Mouse (Mus musculus): ENCODE results near the gene Etl4.

Etl4 gene

DNA sequence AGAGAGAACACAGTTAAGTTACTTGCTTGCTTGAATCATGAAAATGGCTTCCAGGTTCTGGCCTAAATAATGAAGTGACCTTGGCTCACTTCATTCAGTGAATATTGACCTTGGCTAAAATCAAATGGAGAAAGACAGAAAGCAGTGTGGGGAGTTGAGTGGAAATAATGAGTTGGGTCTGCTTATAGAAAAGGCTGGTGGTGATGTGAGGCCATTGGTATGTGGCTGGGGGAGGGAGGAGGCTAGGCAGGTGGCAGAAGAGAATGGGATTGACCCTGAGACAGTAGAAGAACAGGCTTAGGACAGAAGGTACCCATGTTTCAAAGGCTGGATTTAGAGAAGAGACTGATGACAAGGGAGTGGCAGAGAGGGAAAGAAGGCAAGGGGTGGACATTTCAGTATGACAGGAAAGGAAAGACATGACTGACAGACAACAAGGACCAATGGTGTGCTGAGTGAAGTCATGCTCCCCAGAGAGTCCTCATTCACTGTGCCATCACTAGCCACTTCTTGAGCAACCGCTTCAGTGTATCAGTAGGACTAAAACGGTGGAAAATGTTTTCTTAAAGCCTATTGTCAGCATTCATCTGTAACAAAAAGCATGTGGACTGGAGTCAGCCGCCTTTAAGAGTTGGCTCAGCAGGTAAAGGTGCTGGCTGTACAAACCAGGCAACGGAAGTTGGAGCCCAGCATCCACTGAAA, 854.1 kb downstream of the Etl4 start:
- DNase-seq (ENCODE audit: low spot score) = no peak

DNA sequence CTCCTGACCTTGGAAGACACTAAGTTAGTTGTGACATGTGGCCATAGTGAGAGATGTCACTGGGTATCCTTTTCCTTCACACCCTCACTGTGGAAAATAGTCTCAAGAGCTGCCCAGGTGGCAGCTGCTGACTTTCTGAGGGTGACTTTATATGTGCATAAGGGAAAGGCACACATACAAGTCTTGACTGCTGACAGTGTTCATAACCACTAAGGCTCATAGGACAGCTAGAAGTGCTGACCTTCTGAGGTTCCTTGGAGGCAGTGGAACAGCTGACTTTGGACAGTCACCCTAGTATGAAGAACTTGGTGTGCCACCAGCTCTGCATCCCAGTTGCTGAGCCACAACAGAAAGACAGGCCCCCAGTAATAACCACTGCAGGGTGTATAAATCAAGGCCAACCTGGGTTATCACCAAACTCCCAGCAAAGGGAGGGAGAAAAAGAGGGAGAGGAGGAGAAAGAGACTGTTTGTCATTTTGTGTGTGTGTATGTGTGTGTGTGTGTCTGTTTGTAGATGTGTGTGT, 855.0 kb downstream of the Etl4 start:
- no peak for DNase-seq (ENCODE audit: low spot score)

- no peak for DNase-seq (ENCODE audit: low spot score)
Measured at GRCm38 (mm10) chr2:20768681-20769080, 859.1 kb downstream of the Etl4 start.

DNA sequence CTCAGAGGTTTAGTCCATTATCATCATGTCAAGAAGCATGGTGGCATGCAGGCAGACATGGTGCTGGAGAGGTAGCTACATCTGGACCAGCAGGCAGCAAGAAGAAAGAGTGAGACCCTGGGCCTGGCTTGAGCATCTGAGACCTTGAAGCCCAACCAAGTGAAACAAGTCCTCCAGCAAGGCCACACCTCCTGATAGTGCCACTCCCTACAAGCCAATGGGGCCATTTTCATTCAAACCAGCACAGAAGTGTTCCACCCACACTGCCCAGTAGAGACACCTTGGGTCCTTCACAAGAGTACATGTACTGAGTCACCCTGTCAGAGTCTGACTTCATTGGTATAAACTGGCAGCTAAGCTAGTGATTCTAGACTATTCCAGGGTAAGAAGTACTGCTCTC, 860.6 kb downstream of the Etl4 start:
- DNase-seq (ENCODE audit: low spot score) = no peak

GRCm38 (mm10) chr2:20774462-20774861, 864.9 kb downstream of the Etl4 start:
- no peak for DNase-seq (ENCODE audit: low spot score)

GRCm38 (mm10) chr2:20776171-20776704, 866.7 kb downstream of the Etl4 start:
- no peak for DNase-seq (ENCODE audit: low spot score)

DNA sequence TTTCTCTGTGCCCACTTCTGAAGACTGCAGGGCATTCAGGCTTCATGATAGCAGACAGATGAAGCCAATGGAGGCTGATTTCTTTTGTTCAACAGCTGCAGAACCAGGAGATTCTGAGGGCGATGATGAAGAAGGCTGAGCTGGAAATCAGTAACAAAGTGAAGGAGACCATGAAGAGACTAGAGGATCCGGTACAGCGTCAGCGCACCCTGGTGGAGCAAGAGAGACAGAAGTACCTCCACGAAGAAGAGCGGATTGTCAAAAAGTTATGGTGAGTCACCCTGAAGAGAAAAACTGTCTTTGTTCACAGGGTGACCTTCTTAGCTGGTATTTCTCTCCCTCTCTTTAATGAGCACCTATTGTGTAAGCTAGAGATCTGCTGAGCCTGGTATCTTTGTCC, 868.4 kb downstream of the Etl4 start:
- no peak for DNase-seq (ENCODE audit: low spot score)

- DNase-seq (ENCODE audit: low spot score) = no peak
Measured at GRCm38 (mm10) chr2:20779484-20780381, 870.2 kb downstream of the Etl4 start.

- no peak for DNase-seq (ENCODE audit: low spot score)
Measured at GRCm38 (mm10) chr2:20801236-20801890, 891.8 kb downstream of the Etl4 start.

DNA sequence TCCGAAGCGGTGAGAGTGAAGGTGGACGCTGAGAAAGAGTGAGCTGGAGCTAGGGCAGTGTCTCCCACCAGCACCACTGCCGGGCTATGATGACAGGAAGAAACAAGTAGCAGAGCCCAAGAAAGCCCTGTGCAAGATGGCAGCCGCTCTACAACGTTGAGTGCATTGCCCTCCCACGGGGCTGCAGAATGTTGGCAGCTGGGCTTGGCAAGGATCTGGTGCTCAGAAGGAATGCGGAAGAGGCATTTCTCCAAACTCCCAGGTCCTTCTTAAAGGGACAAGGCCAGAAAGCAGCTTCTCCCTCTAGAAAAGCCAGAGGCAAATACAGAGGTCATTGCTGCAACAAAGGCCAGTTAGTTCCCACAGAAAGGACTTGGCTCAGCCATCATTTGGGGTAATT, 901.9 kb downstream of the Etl4 start:
- DNase-seq (ENCODE audit: low spot score) = no peak

DNA sequence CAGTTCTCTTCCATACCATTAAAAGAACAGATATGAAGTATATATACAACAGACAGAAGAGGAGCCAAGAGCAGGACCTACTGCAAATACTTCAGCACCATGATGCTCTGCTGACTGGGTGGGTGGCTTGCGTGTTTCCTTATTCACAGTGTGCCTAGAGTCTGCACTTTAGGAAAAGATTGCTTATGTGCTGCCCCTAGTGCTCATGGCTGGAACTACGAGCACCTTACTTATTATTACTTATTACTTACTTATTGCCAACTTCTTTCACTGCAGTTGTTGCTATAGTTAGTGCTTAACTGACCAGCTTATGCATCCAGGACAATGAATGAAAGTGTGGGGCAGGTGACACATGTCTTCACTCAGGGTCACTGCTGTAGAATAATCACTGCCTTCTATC, 904.4 kb downstream of the Etl4 start:
- DNase-seq (ENCODE audit: low spot score) = no peak

DNA sequence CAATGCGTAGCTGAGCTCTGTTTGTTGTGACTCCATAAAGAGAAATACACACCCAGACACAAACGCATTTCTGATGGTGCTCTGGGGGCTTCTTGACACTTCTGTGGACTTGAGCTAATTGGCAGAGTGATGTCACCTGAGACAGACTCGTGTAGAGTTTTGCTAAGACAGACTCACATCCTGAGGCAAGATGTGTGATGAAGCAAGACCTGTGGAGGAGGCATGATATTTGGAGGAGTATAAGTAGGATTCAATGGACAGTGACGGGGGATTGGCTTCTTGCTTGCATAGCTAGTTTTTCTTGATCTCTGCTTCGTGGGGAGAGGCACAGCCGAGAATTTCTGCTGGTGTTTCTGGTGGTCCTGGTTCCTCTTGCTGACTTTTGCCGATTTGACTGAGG, 908.6 kb downstream of the Etl4 start:
- no peak for DNase-seq (ENCODE audit: low spot score)

- no peak for DNase-seq (ENCODE audit: low spot score)
Measured at GRCm38 (mm10) chr2:20826258-20826657, 916.7 kb downstream of the Etl4 start.

- DNase-seq (ENCODE audit: low spot score) = no peak
Measured at GRCm38 (mm10) chr2:20830882-20831281, 921.3 kb downstream of the Etl4 start.

DNA sequence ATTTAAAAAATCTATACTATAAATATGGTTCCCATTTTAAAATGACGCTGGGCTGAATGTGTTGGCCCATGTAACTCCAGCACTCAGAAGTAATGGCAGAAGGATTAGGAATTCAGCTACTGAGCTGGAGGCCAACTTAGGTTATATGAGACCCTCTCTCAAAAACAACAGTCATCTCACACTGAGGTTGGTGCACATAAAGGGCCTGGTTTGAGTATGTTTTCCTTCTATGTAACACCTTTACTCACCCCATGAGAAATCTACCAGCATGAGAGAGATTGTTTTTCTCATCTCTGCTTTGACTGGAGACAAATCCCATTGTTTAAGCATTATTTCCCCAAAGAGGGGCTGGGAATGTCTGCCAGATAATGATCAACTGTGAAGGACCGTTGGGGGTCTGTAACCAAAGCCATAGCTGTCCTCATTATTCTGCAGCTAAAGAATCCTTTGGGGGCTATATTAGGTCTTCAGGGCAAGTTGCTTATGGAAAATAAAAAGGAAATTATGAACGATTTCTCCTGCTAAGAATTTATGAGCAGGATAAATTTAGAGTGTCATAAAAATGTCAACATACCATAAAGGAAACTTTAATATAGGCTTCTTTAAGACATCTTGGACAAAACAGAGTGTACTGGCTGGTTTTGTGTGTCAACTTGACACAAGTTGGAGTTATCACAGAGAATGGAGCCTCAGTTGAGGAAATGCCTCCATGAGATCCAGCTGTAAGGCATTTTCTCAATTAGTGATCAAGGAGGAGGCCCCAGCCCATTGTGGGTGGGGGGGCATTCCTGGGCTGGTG, 922.2 kb downstream of the Etl4 start:
- DNase-seq (ENCODE audit: low spot score) = no peak

- DNase-seq (ENCODE audit: low spot score) = no peak
Measured at GRCm38 (mm10) chr2:20849346-20849745, 939.8 kb downstream of the Etl4 start.
